Mouse (Mus musculus) forebrain, embryonic 12.5 days (tissue): ENCODE data around the gene Rnf126. TPM values are rescaled to one million over a fixed set of nuclear protein-coding genes. Genes with fewer than 3 reads are reported as not detected.

Experiments used
- ATAC-seq: fragments of 200-750 bp; cut with Nextera tagmentation; 2 replicates; pipeline ENCODE4 v1.8.0; 2017; ENCODE audit warnings: moderate TSS enrichment; ENCODE audit not compliant: low FRiP score
- H3K27ac ChIP-seq: fragments of 300-500 bp; sonication (generic); 2 replicates; pipeline ENCODE4 v1.5.1; 2016; ENCODE audit warnings: mild to moderate bottlenecking
- H3K27me3 ChIP-seq: fragments of 300-500 bp; sonication (generic); 2 replicates; pipeline ENCODE4 v1.6.1; 2016; ENCODE audit warnings: mild to moderate bottlenecking
- H3K36me3 ChIP-seq: fragments of 300-500 bp; sonication (generic); replicated peaks from 2 replicates; pipeline ENCODE4 v1.6.1; 2016; ENCODE audit warnings: mild to moderate bottlenecking
- H3K4me1 ChIP-seq: fragments of 300-500 bp; sonication (generic); 2 replicates; pipeline ENCODE4 v1.6.1; 2016
- H3K4me2 ChIP-seq: fragments of 300-500 bp; sonication (generic); 2 replicates; pipeline ENCODE4 v1.6.1; 2016; ENCODE audit warnings: mild to moderate bottlenecking, moderate library complexity
- H3K4me3 ChIP-seq: fragments of 300-500 bp; sonication (generic); replicated peaks from 2 replicates; pipeline ENCODE4 v1.5.1; 2016; ENCODE audit warnings: mild to moderate bottlenecking
- H3K9ac ChIP-seq: fragments of 300-500 bp; sonication (generic); 2 replicates; pipeline ENCODE4 v1.6.1; 2016; ENCODE audit warnings: mild to moderate bottlenecking
- H3K9me3 ChIP-seq: fragments of 300-500 bp; sonication (generic); 2 replicates; pipeline ENCODE4 v1.6.1; 2016
- WGBS: fragments of 180-500 bp; shearing (Covaris S2); methylation state at CpG from one replicate; pipeline ENCODE4 v1.1.7; 2016; 5-methylcytosine and 5-hydroxymethylcytosine counted together
- polyA plus RNA-seq: library from polyadenylated mRNA; unstranded; fragments of >200 nt; fragmentation: Nextera tagmentation; extraction: Ambion mirVana; gene quantifications from 2 replicates; pipeline ENCODE4 v1.2.1, GENCODE M21; 2016

Gene Rnf126
- polyA plus RNA-seq, 1 experiment from 2014 or later = 103 TPM

DNA sequence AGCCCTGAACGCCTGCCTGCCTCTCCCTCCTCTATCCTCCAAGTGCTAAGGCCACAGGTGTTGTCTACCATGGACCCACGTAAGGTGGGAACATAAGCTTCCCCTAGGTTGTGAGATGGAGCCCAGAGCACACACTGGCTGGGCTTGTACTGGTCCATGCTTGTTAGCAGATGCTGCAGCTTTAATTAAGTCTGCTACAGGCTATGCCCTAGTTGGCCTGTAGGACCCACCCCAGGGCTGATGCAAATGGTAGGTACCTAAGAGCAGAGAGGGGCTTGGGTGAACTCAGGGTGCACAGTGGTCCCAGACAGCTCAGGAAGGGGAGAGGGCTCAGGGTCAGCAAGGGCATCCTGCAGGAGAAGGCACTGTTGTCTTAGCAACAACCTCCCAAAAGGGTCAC lies 22.8 kb upstream of the Rnf126 start:
- WGBS = 74% methylated on average over 2 of the region's 2 CpGs
- no peak for ATAC-seq

GRCm38 (mm10) chr10:79788386-79789158 lies 21.8 kb upstream of the Rnf126 start:
- H3K4me1 ChIP-seq = 0 out of 2 replicates have a peak, but pooled peaks cover 4% of the 10 kb centered on the region
- peaks cover 16% of the 10 kb centered on the region for H3K27me3 ChIP-seq
- H3K9ac ChIP-seq = no peak overlapping the region
- no peak overlapping the region for H3K4me3 ChIP-seq
- H3K36me3 ChIP-seq = no peaks in the 10 kb centered on the region
- no peak overlapping the region for H3K27ac ChIP-seq
- no peak for ATAC-seq
- H3K9me3 ChIP-seq = no peaks in the 10 kb centered on the region
- no peak overlapping the region for H3K4me2 ChIP-seq
- WGBS = 37% methylated on average over 7 of the region's 7 CpGs

More for the DNA sequence above, 22.8 kb upstream of the Rnf126 start:
- no peak overlapping the region for H3K27ac ChIP-seq
- peaks cover 11% of the 10 kb centered on the region for H3K27me3 ChIP-seq
- H3K9me3 ChIP-seq = no peaks in the 10 kb centered on the region
- H3K4me3 ChIP-seq = no peak overlapping the region
- H3K36me3 ChIP-seq = no peaks in the 10 kb centered on the region
- H3K9ac ChIP-seq = no peak overlapping the region
- no peak overlapping the region for H3K4me2 ChIP-seq
- peaks cover 11% of the 10 kb centered on the region for H3K4me1 ChIP-seq

DNA sequence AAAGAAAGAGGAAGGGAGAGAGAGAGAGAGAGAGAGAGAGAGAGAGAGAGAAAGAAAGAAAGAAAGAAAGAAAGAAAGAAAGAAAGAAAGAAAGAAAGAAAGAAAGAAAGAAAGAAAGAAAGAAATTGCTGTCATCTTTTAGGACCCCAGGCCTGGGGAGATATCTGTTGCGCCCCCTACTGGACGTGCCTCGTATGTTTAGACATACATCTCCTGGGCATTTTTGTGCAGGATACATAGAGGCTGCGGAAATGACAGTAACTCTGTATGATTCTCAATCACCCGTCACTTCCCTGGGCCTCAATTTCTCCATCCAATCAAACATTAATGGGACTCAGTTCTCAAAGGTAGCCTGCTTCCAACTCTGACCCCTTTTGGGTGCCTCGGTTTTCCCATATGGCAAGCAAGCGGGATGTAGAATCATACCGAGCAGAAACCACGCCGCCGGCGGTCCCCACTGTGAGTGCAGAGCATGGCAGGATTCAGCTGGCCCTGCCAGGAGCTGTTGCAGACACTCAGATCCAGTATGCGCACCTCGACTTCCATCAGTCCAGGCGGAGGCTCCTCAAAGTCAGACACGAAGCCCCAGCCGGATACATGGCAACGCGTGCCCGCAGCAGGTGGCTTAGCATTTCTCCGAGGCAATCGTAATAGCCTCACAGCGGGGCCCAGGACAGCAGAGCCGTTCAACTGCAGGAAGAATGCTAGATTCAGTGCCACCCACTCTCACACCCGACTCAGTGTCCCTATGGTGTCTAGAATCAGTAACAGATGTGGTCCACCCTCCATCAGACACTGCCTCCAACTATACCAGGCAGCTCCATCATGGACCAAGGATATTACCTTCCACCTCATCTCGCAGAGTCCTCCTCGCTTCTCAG lies 17.4 kb upstream of the Rnf126 start:
- H3K9me3 ChIP-seq = no peaks in the 10 kb centered on the region
- H3K4me1 ChIP-seq = peaks cover 16% of the 10 kb centered on the region
- 36% methylated on average over 27 of the region's 27 CpGs for WGBS
- ATAC-seq = no peak
- H3K27me3 ChIP-seq = peaks cover 59% of the 10 kb centered on the region
- no peaks in the 10 kb centered on the region for H3K36me3 ChIP-seq
- no peak overlapping the region for H3K9ac ChIP-seq
- no peak overlapping the region for H3K27ac ChIP-seq
- H3K4me3 ChIP-seq = no peak overlapping the region
- H3K4me2 ChIP-seq = no peak overlapping the region

GRCm38 (mm10) chr10:79783050-79783449 lies 16.3 kb upstream of the Rnf126 start:
- Histone ChIP-seq H3K36me3 (no peaks in the 10 kb centered on the region), H3K27me3 (peaks cover 67% of the 10 kb centered on the region), H3K9me3 (no peaks in the 10 kb centered on the region), H3K4me3 (no peak overlapping the region), H3K4me2 (no peak overlapping the region), H3K27ac (no peak overlapping the region), H3K9ac (no peak overlapping the region), H3K4me1 (peaks cover 18% of the 10 kb centered on the region)
- ATAC-seq = no peak
- 66% methylated on average over 7 of the region's 7 CpGs for WGBS

DNA sequence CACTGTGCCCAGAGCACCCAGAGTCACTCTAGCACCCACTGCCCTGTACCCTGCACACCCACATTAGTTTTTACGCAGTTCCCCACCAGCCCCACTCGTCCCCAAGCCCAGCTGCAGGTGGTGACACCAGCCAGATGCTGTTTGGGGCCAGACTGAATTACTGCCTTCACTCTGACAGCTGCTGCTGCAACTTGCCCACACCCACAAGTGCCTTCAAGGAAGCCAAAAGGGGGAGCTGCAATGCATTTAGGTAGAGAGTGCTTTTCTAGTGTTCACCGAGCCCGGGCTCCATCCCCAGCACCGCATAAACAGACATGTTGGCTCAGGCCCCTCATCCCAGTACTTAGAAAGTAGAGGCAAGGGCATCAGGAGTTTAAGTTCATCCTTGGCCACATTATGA lies 15.2 kb upstream of the Rnf126 start:
- no peak overlapping the region for H3K4me3 ChIP-seq
- H3K27ac ChIP-seq = no peak overlapping the region
- H3K9me3 ChIP-seq = no peaks in the 10 kb centered on the region
- H3K27me3 ChIP-seq = peaks cover 78% of the 10 kb centered on the region
- H3K4me2 ChIP-seq = no peak overlapping the region
- ATAC-seq = no peak
- H3K36me3 ChIP-seq = no peaks in the 10 kb centered on the region
- peaks cover 28% of the 10 kb centered on the region for H3K4me1 ChIP-seq
- 51% methylated on average over 5 of the region's 5 CpGs for WGBS
- no peak overlapping the region for H3K9ac ChIP-seq

DNA sequence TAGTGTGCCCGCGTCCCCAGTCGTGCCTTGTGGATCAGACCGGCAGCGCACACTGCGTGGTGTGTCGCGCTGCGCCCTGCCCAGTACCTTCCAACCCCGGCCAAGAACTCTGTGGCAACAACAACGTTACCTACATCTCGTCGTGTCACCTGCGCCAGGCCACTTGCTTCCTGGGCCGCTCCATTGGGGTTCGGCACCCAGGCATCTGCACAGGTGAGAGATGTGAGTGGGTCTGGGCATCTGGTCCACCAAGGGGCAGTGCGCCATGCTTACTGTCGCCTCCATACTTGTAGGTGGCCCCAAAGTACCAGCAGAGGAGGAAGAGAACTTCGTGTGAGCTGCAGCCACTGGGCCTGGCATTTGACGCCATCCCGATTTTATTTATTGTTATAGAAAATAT lies 14.4 kb upstream of the Rnf126 start:
- H3K27ac ChIP-seq = no peak overlapping the region
- no peaks in the 10 kb centered on the region for H3K9me3 ChIP-seq
- WGBS = 26% methylated on average over 21 of the region's 21 CpGs
- peak overlapping the region; percentile 64 for H3K4me2 ChIP-seq
- peaks cover 29% of the 10 kb centered on the region for H3K4me1 ChIP-seq
- no peak for ATAC-seq
- H3K4me3 ChIP-seq = peak overlapping the region; percentile 38
- H3K27me3 ChIP-seq = peaks cover 86% of the 10 kb centered on the region
- no peak overlapping the region for H3K9ac ChIP-seq
- no peaks in the 10 kb centered on the region for H3K36me3 ChIP-seq

DNA sequence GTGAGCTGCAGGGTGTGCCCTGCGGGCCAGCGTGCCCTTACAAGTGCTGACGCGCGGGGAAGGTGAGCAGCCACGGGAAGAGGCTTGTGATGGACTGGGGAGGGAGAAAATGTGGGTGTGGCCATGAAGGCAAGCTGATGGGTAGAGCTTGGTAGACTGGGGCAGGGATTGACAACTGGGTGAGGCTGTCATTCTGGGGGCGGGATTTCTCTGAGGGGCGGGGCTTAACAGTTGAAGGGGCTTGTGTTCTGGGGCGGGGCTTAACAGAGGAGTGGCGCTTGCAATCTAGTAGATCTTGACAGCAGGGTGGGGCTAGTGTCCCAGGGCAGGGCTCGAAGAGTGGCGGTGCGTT lies 13.9 kb upstream of the Rnf126 start:
- peak overlapping the region; percentile 64 for H3K4me2 ChIP-seq
- no peaks in the 10 kb centered on the region for H3K9me3 ChIP-seq
- under 1% methylated on average over 13 of the region's 13 CpGs for WGBS
- no peak overlapping the region for H3K27ac ChIP-seq
- peak overlapping the region; percentile 38 for H3K4me3 ChIP-seq
- H3K36me3 ChIP-seq = no peaks in the 10 kb centered on the region
- H3K9ac ChIP-seq = no peak overlapping the region
- no peak for ATAC-seq
- H3K4me1 ChIP-seq = peaks cover 29% of the 10 kb centered on the region
- H3K27me3 ChIP-seq = peaks cover 89% of the 10 kb centered on the region

- Histone ChIP-seq H3K36me3 (no peaks in the 10 kb centered on the region), H3K9me3 (no peaks in the 10 kb centered on the region), H3K27ac (no peak overlapping the region), H3K4me1 (peaks cover 29% of the 10 kb centered on the region), H3K27me3 (peaks cover 86% of the 10 kb centered on the region), H3K4me3 (peak overlapping the region; percentile 38), H3K9ac (no peak overlapping the region), H3K4me2 (peak overlapping the region; percentile 64)
- peak; percentile 88 for ATAC-seq
- 2% methylated on average over 55 of the region's 55 CpGs for WGBS
Observed at GRCm38 (mm10) chr10:79779784-79780663, 13.3 kb upstream of the Rnf126 start.

DNA sequence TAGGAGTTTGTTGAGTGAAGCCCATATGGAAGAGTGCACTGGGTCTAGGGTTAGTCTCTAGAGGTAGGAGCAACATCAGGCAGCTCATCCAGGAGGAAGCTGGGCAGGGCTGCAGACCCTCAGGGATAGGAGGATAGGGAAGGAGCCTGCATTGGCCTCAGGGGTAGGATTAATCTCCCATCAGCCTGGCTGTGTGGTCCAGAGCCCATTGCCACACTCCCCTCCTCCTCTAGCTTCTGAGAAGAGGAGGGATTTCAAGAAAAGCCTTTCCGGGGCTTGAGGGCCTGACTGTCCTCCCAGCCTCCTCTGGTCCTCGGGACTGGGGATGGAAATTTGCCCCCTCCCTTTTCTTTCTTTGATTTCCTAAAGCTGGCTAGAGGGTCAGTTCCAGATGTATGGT lies 12.4 kb upstream of the Rnf126 start:
- Histone ChIP-seq H3K4me2 (no peak overlapping the region; the same call in 1 of the 2 replicates), H3K4me3 (no peak overlapping the region), H3K27me3 (peaks cover 79% of the 10 kb centered on the region), H3K36me3 (no peaks in the 10 kb centered on the region), H3K9me3 (no peaks in the 10 kb centered on the region), H3K4me1 (peaks cover 29% of the 10 kb centered on the region), H3K27ac (no peak overlapping the region), H3K9ac (no peak overlapping the region)
- WGBS = 19% methylated on average over 2 of the region's 2 CpGs
- no peak for ATAC-seq

DNA sequence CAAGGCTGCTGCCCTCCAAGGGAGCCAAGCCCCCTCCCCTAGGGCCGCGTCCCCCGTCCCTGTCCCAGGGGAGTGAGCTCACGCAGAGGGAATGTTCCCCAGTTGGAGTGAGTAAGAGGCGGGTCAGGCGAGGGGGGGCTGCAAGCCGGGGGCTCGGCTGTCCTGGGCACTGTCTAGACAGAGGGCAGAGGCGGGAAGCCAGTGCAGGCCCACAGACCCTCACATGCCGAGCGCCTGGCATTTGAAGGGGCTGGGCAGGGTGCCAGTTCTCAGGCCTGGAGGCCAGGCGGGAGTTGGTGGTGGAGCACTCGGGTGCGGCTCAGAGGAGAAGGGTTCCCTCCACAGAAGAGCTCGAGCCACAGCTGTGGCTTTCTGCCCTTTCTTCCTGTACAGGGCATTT lies 11.3 kb upstream of the Rnf126 start:
- H3K4me3 ChIP-seq = 0 out of 2 replicates have a peak overlapping the region, but pooled peaks have one; percentile 8
- peaks cover 71% of the 10 kb centered on the region for H3K27me3 ChIP-seq
- no peak overlapping the region for H3K4me2 ChIP-seq
- no peak overlapping the region for H3K9ac ChIP-seq
- H3K27ac ChIP-seq = no peak overlapping the region
- peaks cover 29% of the 10 kb centered on the region for H3K4me1 ChIP-seq
- H3K9me3 ChIP-seq = no peaks in the 10 kb centered on the region
- ATAC-seq = no peak
- WGBS = 11% methylated on average over 15 of the region's 15 CpGs
- no peaks in the 10 kb centered on the region for H3K36me3 ChIP-seq

DNA sequence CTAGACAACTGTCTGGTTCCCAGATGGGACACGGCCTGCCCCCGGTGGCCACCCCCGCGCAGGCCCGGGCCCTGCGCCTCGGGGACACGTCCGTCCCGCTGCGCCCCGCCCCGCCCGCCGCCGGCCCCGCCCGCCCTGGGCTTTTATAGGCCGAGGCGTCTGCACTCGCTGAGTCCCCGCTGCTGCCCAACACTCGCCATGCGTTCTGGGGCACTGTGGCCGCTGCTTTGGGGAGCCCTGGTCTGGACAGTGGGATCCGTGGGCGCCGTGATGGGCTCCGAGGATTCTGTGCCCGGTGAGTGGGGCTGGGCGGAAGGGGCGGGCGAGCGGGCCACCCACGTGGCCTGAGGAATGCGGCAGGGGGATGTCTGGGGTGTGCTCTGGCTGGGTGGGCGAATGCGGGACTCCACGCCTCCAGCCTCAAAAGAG lies 10.4 kb upstream of the Rnf126 start, which contains the start of gene Fstl3:
Gene Fstl3, plus strand, starts transcription at position 170 of the 429 bp plus-strand sequence.
- Histone ChIP-seq H3K36me3 (no peaks in the 10 kb centered on the region), H3K4me3 (peak within 1 kb of the TSS; percentile 24), H3K27me3 (peaks cover 63% of the 10 kb centered on the region), H3K9me3 (no peaks in the 10 kb centered on the region), H3K9ac (peak within 1 kb of the TSS; percentile 13; the same call in 1 of the 2 replicates), H3K4me2 (peak within 1 kb of the TSS; percentile 43), H3K4me1 (peaks cover 29% of the 10 kb centered on the region), H3K27ac (no peak within 1 kb of the TSS)
- 2% methylated on average over 39 of the region's 39 CpGs for WGBS
- no peak for ATAC-seq
